Mouse (Mus musculus): ENCODE measurements around the gene Tbc1d7. TPM values are rescaled to one million over a fixed set of nuclear protein-coding genes. Genes with fewer than 3 reads are reported as not detected.
A peak's percentile ranks its signal among the peaks of the same experiment; 100 is the strongest.

The Tbc1d7 gene
- 45.0 and 45.6 TPM in 2 replicates for polyA plus RNA-seq (2014; fragmentation: Nextera tagmentation; extraction: Ambion mirVana)

DNA sequence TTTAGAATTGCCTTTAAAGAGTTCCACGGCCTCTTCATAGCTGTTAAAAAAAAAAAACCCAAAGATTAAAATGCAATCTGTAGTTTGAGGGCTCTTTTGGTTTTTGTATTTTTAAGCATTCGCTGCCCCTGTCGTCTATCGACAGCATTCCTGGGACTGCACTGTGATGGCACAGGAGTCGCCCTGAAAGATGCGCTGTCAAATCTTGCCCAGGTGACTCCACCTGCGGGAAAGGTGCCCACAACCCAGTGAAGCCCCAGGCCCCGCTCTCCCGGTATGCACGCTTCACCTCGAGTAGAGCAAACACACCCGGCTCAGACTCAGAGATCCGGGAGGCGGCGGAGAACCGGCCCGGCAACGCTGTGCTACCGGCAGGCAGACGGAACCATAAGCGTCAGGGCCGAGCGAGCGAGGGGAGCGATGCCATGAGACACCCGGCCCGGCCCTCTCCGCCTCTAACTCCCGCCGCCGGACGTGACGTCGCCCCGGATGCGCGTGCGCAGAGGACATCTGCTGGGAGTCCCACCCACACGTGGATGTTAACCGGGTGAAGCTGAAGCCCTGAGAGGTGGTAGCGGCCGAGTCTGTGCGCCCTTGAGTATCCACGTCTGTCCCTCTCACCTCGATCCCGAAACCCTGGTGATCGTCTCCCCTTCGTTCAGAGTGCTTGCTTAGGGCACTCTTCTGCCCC is at the start of gene Tbc1d7:
TSS of gene Tbc1d7 (minus strand) at position 482 of the 691 bp plus-strand sequence.
- H3K9me3 ChIP-seq (ENCODE audit: control insufficient read depth, low read length), result no peaks in the 10 kb centered on the region
- WGBS, result under 1% methylated on average over 48 of the region's 48 CpGs
- peak within 1 kb of the TSS; percentile 76 for H3K27ac ChIP-seq (ENCODE audit: low read depth)
- no peaks in the 10 kb centered on the region for H3K27me3 ChIP-seq (replicated peaks; ENCODE audit: control insufficient read depth, insufficient read depth, low read length)
- H3K4me2 ChIP-seq (ENCODE audit: low read length), result peak within 1 kb of the TSS; percentile 69
- H3K4me1 ChIP-seq (replicated peaks; ENCODE audit: control insufficient read depth, insufficient read depth, low read length), result 0 out of 2 replicates have a peak, but pooled peaks cover 9% of the 10 kb centered on the region
- peak within 1 kb of the TSS; percentile 66 for H3K4me3 ChIP-seq (ENCODE audit: low read depth, low read length)
- DNase-seq (ENCODE audit: low spot score), result peak; percentile 99
- H3K36me3 ChIP-seq (ENCODE audit: control insufficient read depth, insufficient read depth, low read length), result peaks cover 15% of the 10 kb centered on the region; the same call in 1 of the 2 replicates
- ATAC-seq (replicated peaks; ENCODE audit: low FRiP score, low TSS enrichment, low read depth), result peak; percentile 97
- peak within 1 kb of the TSS; percentile 78 for H3K9ac ChIP-seq (ENCODE audit: low read length)

DNA sequence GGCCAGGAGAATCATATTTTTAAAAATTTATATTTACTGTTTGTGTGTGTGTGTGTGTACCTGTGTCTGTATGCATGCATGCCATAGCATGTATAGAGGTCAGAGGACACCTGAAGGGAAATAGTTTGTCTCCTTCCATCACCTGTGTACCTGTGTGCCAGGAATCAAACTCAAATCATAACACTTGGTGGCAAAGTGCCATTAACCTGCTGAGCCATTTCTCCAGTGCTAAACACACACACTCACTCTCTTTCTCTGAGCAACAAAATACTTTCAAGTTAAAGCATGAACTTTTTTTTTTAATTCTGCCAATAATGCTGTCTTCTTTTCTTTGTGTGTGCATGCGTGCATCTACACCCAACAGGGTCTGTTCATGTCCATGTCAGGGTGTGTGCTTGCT is 49.3 kb upstream of the Tbc1d7 start:
- Histone ChIP-seq H3K9ac (ENCODE audit: low read length) (no peak overlapping the region), H3K27ac (ENCODE audit: low read depth) (no peak overlapping the region), H3K27me3 (replicated peaks; ENCODE audit: control insufficient read depth, insufficient read depth, low read length) (no peaks in the 10 kb centered on the region), H3K4me3 (ENCODE audit: low read depth, low read length) (no peak overlapping the region), H3K4me2 (ENCODE audit: low read length) (no peak overlapping the region), H3K9me3 (ENCODE audit: control insufficient read depth, low read length) (no peaks in the 10 kb centered on the region), H3K36me3 (ENCODE audit: control insufficient read depth, insufficient read depth, low read length) (no peaks in the 10 kb centered on the region), H3K4me1 (replicated peaks; ENCODE audit: control insufficient read depth, insufficient read depth, low read length) (peaks cover 3% of the 10 kb centered on the region; the same call in 1 of the 2 replicates)
- ATAC-seq (replicated peaks; ENCODE audit: low FRiP score, low TSS enrichment, low read depth), result no peak
- no peak for DNase-seq (ENCODE audit: low spot score)
- WGBS, result 92% methylated on average over 1 of the region's 1 CpGs

DNA sequence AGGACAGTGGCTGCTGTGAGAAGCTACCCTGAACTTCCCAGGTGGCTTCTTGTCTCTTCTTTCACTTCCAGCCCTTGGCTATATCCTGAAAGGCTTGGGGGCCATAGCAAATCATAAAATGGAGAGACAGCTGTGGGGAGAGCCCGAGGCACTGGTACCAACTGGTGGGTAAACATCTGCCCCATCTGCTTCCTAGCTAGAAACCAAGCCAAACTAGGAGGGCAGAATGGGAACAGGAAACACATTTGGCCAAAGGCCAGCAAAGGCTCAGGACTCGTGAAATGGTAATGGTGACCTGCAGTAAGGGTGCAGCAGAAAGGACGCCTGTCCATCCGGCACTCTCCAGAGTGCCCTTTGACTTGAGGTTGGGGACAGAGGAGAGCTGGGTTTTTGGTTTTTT is 47.5 kb upstream of the Tbc1d7 start:
- Histone ChIP-seq H3K4me3 (ENCODE audit: low read depth, low read length) (no peak overlapping the region), H3K4me1 (replicated peaks; ENCODE audit: control insufficient read depth, insufficient read depth, low read length) (peaks cover 10% of the 10 kb centered on the region; the same call in 1 of the 2 replicates), H3K9ac (ENCODE audit: low read length) (no peak overlapping the region), H3K9me3 (ENCODE audit: control insufficient read depth, low read length) (no peaks in the 10 kb centered on the region), H3K27ac (ENCODE audit: low read depth) (no peak overlapping the region), H3K4me2 (ENCODE audit: low read length) (no peak overlapping the region), H3K36me3 (ENCODE audit: control insufficient read depth, insufficient read depth, low read length) (no peaks in the 10 kb centered on the region), H3K27me3 (replicated peaks; ENCODE audit: control insufficient read depth, insufficient read depth, low read length) (no peaks in the 10 kb centered on the region)
- no peak for DNase-seq (ENCODE audit: low spot score)
- WGBS, result 54% methylated on average over 4 of the region's 4 CpGs
- no peak for ATAC-seq (replicated peaks; ENCODE audit: low FRiP score, low TSS enrichment, low read depth)

DNA sequence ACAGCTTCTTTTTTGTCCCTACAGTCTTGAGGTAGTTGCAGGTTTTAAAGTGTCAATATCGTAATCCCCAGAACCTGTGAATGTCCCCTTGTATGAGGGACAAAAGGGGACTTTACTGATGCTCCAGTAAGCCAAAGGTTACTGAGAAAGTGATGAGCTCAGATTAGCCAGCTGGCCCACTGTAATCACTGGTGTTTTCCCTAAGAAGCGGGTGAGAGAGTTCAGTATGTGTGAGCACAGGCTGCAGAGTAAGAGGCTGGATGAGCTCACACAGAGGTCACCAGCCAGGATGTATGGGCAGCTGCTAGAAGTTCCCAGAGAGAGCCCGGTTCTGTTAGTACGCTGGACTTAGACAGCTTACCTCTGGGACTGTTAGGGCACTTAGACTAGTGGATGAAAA is 47.0 kb upstream of the Tbc1d7 start:
- Histone ChIP-seq H3K36me3 (ENCODE audit: control insufficient read depth, insufficient read depth, low read length) (no peaks in the 10 kb centered on the region), H3K4me2 (ENCODE audit: low read length) (no peak overlapping the region), H3K27me3 (replicated peaks; ENCODE audit: control insufficient read depth, insufficient read depth, low read length) (no peaks in the 10 kb centered on the region), H3K4me1 (replicated peaks; ENCODE audit: control insufficient read depth, insufficient read depth, low read length) (peaks cover 10% of the 10 kb centered on the region; the same call in 1 of the 2 replicates), H3K4me3 (ENCODE audit: low read depth, low read length) (no peak overlapping the region), H3K27ac (ENCODE audit: low read depth) (no peak overlapping the region), H3K9ac (ENCODE audit: low read length) (no peak overlapping the region), H3K9me3 (ENCODE audit: control insufficient read depth, low read length) (no peaks in the 10 kb centered on the region)
- DNase-seq (ENCODE audit: low spot score) (no peak), ATAC-seq (replicated peaks; ENCODE audit: low FRiP score, low TSS enrichment, low read depth) (no peak)
- WGBS, result 56% methylated on average over 4 of the region's 4 CpGs

DNA sequence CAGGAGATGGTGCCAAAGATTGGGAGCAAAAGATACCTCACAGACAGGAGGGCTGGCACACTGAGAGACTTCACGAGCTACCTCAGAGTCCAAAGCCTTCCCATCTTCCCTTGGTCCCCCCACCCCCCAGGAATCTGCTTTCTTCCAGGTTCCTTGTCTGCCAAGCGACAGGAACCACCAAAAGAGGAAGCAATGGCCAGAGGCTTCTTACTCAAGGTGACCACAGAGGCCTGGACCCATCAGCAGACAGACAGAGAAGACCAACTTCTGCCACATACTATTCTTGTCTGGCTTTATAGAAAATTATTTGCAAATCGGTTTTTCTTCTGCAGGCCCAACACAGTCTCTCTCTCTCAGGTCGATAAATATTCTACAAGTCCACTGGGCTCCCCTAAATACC is 46.4 kb upstream of the Tbc1d7 start:
- Histone ChIP-seq H3K36me3 (ENCODE audit: control insufficient read depth, insufficient read depth, low read length) (no peaks in the 10 kb centered on the region), H3K4me3 (ENCODE audit: low read depth, low read length) (no peak overlapping the region), H3K4me1 (replicated peaks; ENCODE audit: control insufficient read depth, insufficient read depth, low read length) (peaks cover 10% of the 10 kb centered on the region; the same call in 1 of the 2 replicates), H3K9me3 (ENCODE audit: control insufficient read depth, low read length) (no peaks in the 10 kb centered on the region), H3K9ac (ENCODE audit: low read length) (no peak overlapping the region), H3K27ac (ENCODE audit: low read depth) (no peak overlapping the region), H3K4me2 (ENCODE audit: low read length) (no peak overlapping the region), H3K27me3 (replicated peaks; ENCODE audit: control insufficient read depth, insufficient read depth, low read length) (no peaks in the 10 kb centered on the region)
- DNase-seq (ENCODE audit: low spot score) (no peak), ATAC-seq (replicated peaks; ENCODE audit: low FRiP score, low TSS enrichment, low read depth) (no peak)
- WGBS, result 74% methylated on average over 4 of the region's 4 CpGs

DNA sequence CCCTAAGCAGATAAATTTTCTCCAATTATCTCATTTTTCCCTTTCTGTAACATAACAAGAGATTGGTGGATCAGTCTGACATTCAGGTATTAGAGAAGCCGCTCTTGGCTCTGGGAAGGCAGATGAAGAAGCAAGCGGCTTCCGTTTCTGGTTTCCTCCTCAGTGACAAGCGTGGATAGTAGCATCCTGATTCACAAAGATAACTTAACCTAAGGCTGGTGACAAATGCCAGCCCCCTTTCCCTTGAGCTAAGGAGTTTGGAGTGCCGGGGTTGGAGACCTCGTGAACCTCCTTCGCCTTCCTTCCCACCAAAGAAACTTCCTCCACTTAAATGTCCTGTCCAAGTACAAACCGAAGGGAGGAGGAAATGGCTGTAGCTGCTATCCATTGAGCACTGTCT is 45.8 kb upstream of the Tbc1d7 start:
- DNase-seq (ENCODE audit: low spot score) (no peak), ATAC-seq (replicated peaks; ENCODE audit: low FRiP score, low TSS enrichment, low read depth) (no peak)
- Histone ChIP-seq H3K9me3 (ENCODE audit: control insufficient read depth, low read length) (no peaks in the 10 kb centered on the region), H3K4me2 (ENCODE audit: low read length) (no peak overlapping the region), H3K9ac (ENCODE audit: low read length) (no peak overlapping the region), H3K4me3 (ENCODE audit: low read depth, low read length) (no peak overlapping the region), H3K27ac (ENCODE audit: low read depth) (no peak overlapping the region), H3K36me3 (ENCODE audit: control insufficient read depth, insufficient read depth, low read length) (no peaks in the 10 kb centered on the region), H3K27me3 (replicated peaks; ENCODE audit: control insufficient read depth, insufficient read depth, low read length) (no peaks in the 10 kb centered on the region), H3K4me1 (replicated peaks; ENCODE audit: control insufficient read depth, insufficient read depth, low read length) (peaks cover 13% of the 10 kb centered on the region; the same call in 1 of the 2 replicates)
- 74% methylated on average over 8 of the region's 8 CpGs for WGBS

DNA sequence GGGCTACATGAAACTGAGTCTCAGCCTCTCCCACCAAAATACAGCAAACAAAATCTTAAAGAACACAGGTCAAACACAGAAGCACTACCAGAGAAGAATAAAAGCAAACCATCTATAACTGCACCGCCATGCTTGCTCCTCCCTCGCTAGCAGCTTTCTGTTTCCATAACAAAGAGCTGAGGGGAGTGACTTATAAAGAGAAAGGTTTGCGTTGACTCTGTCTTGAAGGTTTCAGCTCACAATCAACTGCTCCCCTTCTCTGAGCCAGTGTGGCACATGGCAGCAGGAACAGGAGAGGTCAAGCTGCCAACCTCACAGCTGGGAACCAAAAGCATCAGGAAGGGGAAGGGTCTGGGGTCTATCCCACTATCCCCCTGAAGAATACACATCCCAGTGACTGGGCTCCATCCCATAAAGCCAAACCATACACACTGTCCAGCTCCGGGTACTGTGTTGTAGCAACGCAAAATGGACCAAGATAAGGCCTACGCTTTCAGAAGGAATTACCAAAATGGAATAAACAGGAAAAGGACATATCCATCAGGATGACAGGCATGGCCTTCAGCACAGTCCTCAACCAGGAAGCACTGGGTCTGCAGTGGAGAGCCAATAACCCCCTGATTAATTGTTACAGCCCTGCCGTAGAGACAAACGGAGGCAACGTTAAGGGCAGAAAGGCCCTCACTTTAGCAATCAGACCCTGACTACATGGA is 44.8 kb upstream of the Tbc1d7 start:
- H3K4me3 ChIP-seq (ENCODE audit: low read depth, low read length), result no peak overlapping the region
- H3K27ac ChIP-seq (ENCODE audit: low read depth), result no peak overlapping the region
- DNase-seq (ENCODE audit: low spot score), result no peak
- no peaks in the 10 kb centered on the region for H3K36me3 ChIP-seq (ENCODE audit: control insufficient read depth, insufficient read depth, low read length)
- WGBS, result 55% methylated on average over 9 of the region's 9 CpGs
- H3K27me3 ChIP-seq (replicated peaks; ENCODE audit: control insufficient read depth, insufficient read depth, low read length), result no peaks in the 10 kb centered on the region
- H3K4me1 ChIP-seq (replicated peaks; ENCODE audit: control insufficient read depth, insufficient read depth, low read length), result peaks cover 13% of the 10 kb centered on the region; the same call in 1 of the 2 replicates
- no peak overlapping the region for H3K4me2 ChIP-seq (ENCODE audit: low read length)
- no peak for ATAC-seq (replicated peaks; ENCODE audit: low FRiP score, low TSS enrichment, low read depth)
- no peak overlapping the region for H3K9ac ChIP-seq (ENCODE audit: low read length)
- no peaks in the 10 kb centered on the region for H3K9me3 ChIP-seq (ENCODE audit: control insufficient read depth, low read length)

DNA sequence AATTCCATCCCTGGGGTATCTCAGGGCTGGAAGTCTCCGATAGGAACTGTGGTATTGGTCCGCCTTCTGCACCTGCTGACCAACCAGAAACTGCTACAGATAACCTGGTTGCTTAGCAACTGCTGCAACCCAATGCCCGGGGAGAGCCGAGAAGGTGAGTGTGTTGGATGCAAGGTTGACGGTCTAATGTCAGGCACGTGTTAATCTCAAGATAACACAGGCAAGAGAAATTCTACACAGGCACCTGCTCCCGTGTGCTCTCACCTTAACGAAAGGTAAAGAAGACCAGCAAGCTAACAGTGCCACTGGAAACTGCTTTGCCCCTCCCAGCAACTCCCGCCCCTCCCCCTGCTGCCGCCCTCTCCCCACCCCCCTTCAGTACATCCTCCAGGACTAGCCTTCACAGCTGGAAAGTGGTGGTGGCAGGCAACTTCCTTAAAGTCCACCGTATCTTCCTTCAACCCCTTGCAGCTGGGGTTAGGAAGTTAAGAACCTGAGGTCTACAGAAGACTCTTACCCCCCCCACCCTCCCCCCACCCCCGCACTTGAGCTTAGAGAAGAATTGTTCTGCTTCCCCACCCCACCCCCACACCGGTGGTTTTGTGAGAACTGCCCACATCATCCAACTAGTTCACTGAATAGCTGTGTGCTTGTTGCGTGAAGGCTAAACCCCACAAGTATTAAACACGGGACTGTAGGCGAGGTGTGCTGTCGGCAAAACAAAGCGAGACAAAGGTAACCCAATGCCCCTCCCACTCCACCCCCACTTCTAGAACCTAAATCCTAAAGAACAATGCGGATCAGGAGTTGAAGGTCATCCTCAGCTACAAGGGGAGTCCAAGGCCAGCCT is 44.1 kb upstream of the Tbc1d7 start:
- WGBS, result 22% methylated on average over 19 of the region's 19 CpGs
- Histone ChIP-seq H3K36me3 (ENCODE audit: control insufficient read depth, insufficient read depth, low read length) (no peaks in the 10 kb centered on the region), H3K9ac (ENCODE audit: low read length) (no peak overlapping the region), H3K4me1 (replicated peaks; ENCODE audit: control insufficient read depth, insufficient read depth, low read length) (peaks cover 13% of the 10 kb centered on the region; the same call in 1 of the 2 replicates), H3K27ac (ENCODE audit: low read depth) (no peak overlapping the region), H3K4me2 (ENCODE audit: low read length) (peak overlapping the region; percentile 18; the same call in 1 of the 2 replicates), H3K27me3 (replicated peaks; ENCODE audit: control insufficient read depth, insufficient read depth, low read length) (no peaks in the 10 kb centered on the region), H3K9me3 (ENCODE audit: control insufficient read depth, low read length) (no peaks in the 10 kb centered on the region), H3K4me3 (ENCODE audit: low read depth, low read length) (no peak overlapping the region)
- peak; percentile 68 for ATAC-seq (replicated peaks; ENCODE audit: low FRiP score, low TSS enrichment, low read depth)
- no peak for DNase-seq (ENCODE audit: low spot score)

All from intestine, embryonic 14.5 days (tissue).